Mouse (Mus musculus): ENCODE results near the gene Mlx. TPM values are rescaled to one million over a fixed set of nuclear protein-coding genes. Genes with fewer than 3 reads are reported as not detected.

Mlx gene
- total RNA-seq, 2 experiments from 2014 or later, result 7.5 to 11.0 TPM

DNA sequence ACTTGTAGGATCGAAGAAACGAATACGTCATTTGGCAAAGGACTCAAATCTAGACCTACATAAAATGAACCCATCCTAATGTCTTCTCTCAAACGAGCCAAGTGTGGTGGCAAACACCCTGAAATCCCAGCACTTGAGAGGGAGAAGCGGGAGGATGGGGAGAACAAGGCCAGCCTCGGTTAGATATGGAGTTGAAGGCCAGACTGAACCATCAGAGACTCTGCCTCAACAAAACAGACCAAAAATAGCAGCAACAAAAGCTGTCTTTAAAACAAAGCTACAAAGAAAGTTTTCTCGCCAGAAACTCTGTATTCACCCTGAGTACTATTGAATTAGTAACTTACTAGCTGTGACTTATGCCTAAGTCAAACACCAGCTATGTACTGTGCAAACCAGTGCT is 49.9 kb downstream of the Mlx start:
- DNase-seq, result no peak

DNA sequence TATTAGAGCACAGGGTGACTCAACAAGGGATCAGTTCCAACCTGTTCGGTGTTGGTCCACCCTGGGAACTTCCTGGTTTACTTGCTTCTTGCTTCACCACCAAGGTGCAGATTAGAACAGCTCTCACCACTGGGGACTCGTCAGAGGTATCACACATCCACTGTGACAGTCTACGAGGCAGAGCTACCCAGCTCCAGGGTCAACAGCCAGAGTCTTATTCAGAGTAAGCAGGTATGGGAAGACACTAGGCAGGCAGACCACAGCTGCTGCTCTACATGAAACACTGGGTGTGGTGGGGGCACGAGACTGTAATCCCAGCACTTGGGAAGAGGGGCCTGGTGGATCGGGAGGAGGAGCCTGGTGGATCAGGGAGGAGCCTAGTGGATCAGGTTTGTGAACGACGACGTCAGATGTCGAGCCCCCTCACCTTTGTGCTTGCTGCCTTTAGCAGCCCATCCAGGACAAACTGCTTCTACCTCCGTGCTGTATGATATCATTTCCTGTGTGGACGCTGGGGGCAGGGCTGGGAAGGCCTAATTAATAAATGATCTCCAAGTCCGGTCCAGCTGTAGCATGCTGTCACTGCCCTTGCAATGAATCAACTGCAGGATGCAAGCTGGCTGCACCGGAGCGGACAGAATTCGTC is 51.6 kb downstream of the Mlx start:
- DNase-seq, result no peak

DNA sequence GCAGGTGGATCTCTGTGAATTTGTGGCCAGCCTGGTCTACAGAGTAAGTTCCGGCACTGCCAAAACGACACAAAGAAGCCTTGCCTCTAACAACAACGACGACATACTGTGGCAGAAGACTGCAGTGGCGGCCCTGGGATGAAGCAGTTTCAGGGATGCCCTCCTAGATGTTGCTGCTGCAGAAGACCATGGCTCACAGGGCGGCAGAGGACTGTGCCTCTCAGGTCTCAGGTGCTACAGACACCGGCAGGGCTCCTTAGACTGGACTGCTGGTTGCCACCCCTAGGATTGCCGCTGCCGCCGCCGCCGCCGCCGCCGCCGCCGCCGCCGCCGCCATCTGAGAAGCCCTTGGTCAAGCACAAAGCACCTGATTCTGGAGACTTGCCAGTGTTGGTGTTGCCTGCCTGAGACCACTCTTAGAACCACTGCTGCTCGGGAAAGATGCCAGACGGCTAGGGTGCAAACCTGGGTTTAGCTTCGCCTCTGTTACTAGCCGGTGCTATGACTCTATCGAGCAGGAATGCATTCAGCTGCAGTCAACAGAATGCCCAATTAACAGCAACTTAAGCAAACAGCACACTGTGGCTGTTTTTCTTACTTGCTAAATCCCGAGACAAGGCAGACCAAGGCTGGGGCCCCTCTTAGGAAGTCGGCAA is 53.2 kb downstream of the Mlx start:
- no peak for DNase-seq

DNA sequence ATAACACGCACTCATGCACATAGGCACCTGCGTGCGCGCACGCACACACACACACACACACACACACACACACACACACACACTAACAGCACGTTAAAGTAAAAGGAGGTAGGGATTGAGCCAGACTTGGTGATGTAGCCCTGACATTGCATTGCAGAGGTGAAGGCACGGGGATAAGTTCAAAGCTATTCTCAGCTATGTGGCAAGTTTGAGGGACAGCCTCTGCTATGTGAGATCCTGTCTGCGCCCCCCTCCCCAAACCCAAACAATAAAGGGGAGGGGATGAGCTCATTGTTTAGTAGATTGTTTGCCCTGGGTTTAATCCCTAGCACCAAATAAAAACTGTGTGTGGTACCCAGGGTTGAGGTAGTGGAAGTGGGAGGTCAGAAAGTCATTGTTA is 54.0 kb downstream of the Mlx start:
- DNase-seq, result no peak

Small RNA genes within 50 kb of the gene (microRNA-seq; reads per million reads assigned to microRNA genes)
- 0 reads per million in 2 experiments for gene Gm27626 (ENCODE audit: borderline replicate concordance in 2 of 2)

Other genes with a start within 250 kb of the Mlx start
- 100 to 1,000 TPM in 1 of 2 experiments, 10 to 100 TPM in 1; 93.2 to 126 TPM for gene Stat5b, start 236.6 kb upstream of the Mlx start, total RNA-seq (2021)
- gene Stat5a, start 227.9 kb upstream of the Mlx start, total RNA-seq (2021), result 10 to 100 TPM; 10.9 to 14.8 TPM
- gene Stat3, start 147.7 kb upstream of the Mlx start, total RNA-seq (2021), result 10 to 100 TPM; 32.5 to 49.5 TPM
- gene Cavin1, start 116.4 kb upstream of the Mlx start, total RNA-seq (2021), result 100 to 1,000 TPM; 175 to 196 TPM
- gene Atp6v0a1, start 77.8 kb upstream of the Mlx start, total RNA-seq (2021), result 10 to 100 TPM; 56.9 to 60.0 TPM
- 1 to 10 TPM; 3.3 to 3.9 TPM for gene Naglu, start 17.3 kb upstream of the Mlx start, total RNA-seq (2021)
- gene Hsd17b1, start 8.9 kb upstream of the Mlx start, total RNA-seq (2021), result not detected
- 10 to 100 TPM in 1 of 2 experiments, 1 to 10 TPM in 1; 7.9 to 10.3 TPM for gene Coasy, start 4.7 kb upstream of the Mlx start, total RNA-seq (2021)
- 1 to 10 TPM; 1.5 to 1.7 TPM for gene Psmc3ip, start 8.2 kb downstream of the Mlx start, total RNA-seq (2021)
- 10 to 100 TPM; 28.4 to 29.9 TPM for gene Retreg3, start 32.6 kb downstream of the Mlx start, total RNA-seq (2021)
- gene Tubg1, start 32.7 kb downstream of the Mlx start, total RNA-seq (2021), result 10 to 100 TPM; 22.8 to 23.4 TPM
- gene Tubg2, start 68.6 kb downstream of the Mlx start, total RNA-seq (2021), result 1 to 10 TPM; 2.7 to 2.8 TPM
- gene Cntnap1, start 83.2 kb downstream of the Mlx start, total RNA-seq (2021), result 1 to 10 TPM in 1 of 2 experiments, under 1 TPM in 1; 0.99 to 2.2 TPM
- gene Plekhh3, start 84.1 kb downstream of the Mlx start, total RNA-seq (2021), result 10 to 100 TPM; 18.4 to 24.0 TPM
- gene Ccr10, start 88.2 kb downstream of the Mlx start, total RNA-seq (2021), result not detected
- 10 to 100 TPM; 17.8 to 18.9 TPM for gene Ezh1, start 139.2 kb downstream of the Mlx start, total RNA-seq (2021)
- 10 to 100 TPM; 31.8 to 51.8 TPM for gene Ramp2, start 158.8 kb downstream of the Mlx start, total RNA-seq (2021)
- 10 to 100 TPM; 31.8 to 36.4 TPM for gene Vps25, start 166.4 kb downstream of the Mlx start, total RNA-seq (2021)
- under 1 TPM in 1 of 2 experiments, not detected in 1; 0.48 TPM for gene Wnk4, start 173.3 kb downstream of the Mlx start, total RNA-seq (2021)
- gene Cntd1, start 191.7 kb downstream of the Mlx start, total RNA-seq (2021), result under 1 TPM; 0.21 to 0.28 TPM
- 10 to 100 TPM; 67.4 to 68.7 TPM for gene Coa3, start 191.8 kb downstream of the Mlx start, total RNA-seq (2021)
- 10 to 100 TPM; 78.2 to 79.6 TPM for gene Becn1, start 215.0 kb downstream of the Mlx start, total RNA-seq (2021)
- gene Psme3, start 228.9 kb downstream of the Mlx start, total RNA-seq (2021), result 10 to 100 TPM; 66.3 to 67.8 TPM
- 1 to 10 TPM; 1.3 to 1.6 TPM for gene Aoc2, start 237.8 kb downstream of the Mlx start, total RNA-seq (2021)
- 10 to 100 TPM in 1 of 2 experiments, 1 to 10 TPM in 1; 5.6 to 22.7 TPM for gene Aoc3, start 243.3 kb downstream of the Mlx start, total RNA-seq (2021)